Mouse (Mus musculus) G1E (cell line): Measurements from ENCODE around the gene Lin28b. TPM values are rescaled to one million over a fixed set of nuclear protein-coding genes. Genes with fewer than 3 reads are reported as not detected.

ENCODE experiments used
- ATAC-seq: 2 replicates; pipeline ENCODE4 v1.8.0; 2016; ENCODE audit warnings: mild to moderate bottlenecking; ENCODE audit not compliant: insufficient number of reproducible peaks, poor library complexity, low FRiP score, severe bottlenecking; ENCODE audit errors: extremely low read depth
- DNase-seq: peaks from one replicate; pipeline ENCODE4 v3.0.0; 2012; ENCODE audit warnings: low spot score
- H3K27me3 ChIP-seq: 2 replicates; pipeline ENCODE4 v1.6.1; 2012; ENCODE audit warnings: mild to moderate bottlenecking, low read length, inconsistent platforms; ENCODE audit not compliant: insufficient read depth
- H3K36me3 ChIP-seq: replicated peaks from 2 replicates; pipeline ENCODE3; 2012; ENCODE audit warnings: mild to moderate bottlenecking, inconsistent platforms
- H3K4me1 ChIP-seq: 2 replicates; pipeline ENCODE4 v1.6.1; 2012; ENCODE audit warnings: low read depth, low read length, inconsistent platforms, mixed read lengths; ENCODE audit not compliant: insufficient read depth
- H3K4me3 ChIP-seq: 2 replicates; pipeline ENCODE4 v1.5.1; 2012; ENCODE audit warnings: low read depth, mild to moderate bottlenecking, inconsistent platforms, low read length, moderate library complexity, mixed read lengths
- H3K9me3 ChIP-seq: replicated peaks from 2 replicates; pipeline ENCODE4 v1.6.1; 2012; ENCODE audit warnings: inconsistent platforms
- CTCF ChIP-seq: IDR thresholded peaks from 2 replicates; pipeline ENCODE4 v1.5.1; 2012; ENCODE audit warnings: low read depth, low read length, inconsistent platforms, mixed read lengths
- GATA1 ChIP-seq: IDR thresholded peaks from 2 replicates; pipeline ENCODE4 v1.6.1; 2012; ENCODE audit warnings: borderline replicate concordance, low read length, inconsistent platforms, mixed read lengths
- GATA2 ChIP-seq: IDR thresholded peaks from 2 replicates; pipeline ENCODE4 v1.6.1; 2012; ENCODE audit warnings: low read depth, low read length, inconsistent platforms, borderline replicate concordance
- POLR2AphosphoS5 ChIP-seq: IDR thresholded peaks from 2 replicates; pipeline ENCODE4 v1.6.1; 2012; ENCODE audit warnings: low read depth, low read length, inconsistent platforms; ENCODE audit not compliant: insufficient replicate concordance
- TAL1 ChIP-seq: conservative IDR thresholded peaks from 2 replicates; pipeline ENCODE4 v1.6.1; 2012; ENCODE audit warnings: low read depth, low read length, inconsistent platforms, mixed read lengths
- polyA plus RNA-seq: library from polyadenylated mRNA; stranded (reverse); fragments of >175 nt; gene quantifications from 2 replicates; pipeline ENCODE4 v1.2.3, GENCODE M21; 2012
- total RNA-seq, 2 experiments: library from RNA; stranded (forward) in 1 of 2; stranded (reverse) in 1 of 2; fragments of 200-1000 nt in 1 of 2; fragments of >200 nt in 1 of 2; fragmentation: Nextera tagmentation in 1 of 2; gene quantifications; 2 replicates each; pipeline ENCODE4 v1.2.3; 2014 to 2017

Lin28b gene
- total and polyA plus RNA-seq, 3 experiments = 1.8 to 18.1 (median 18.1) TPM

- Histone ChIP-seq H3K27me3 (peaks cover 6% of the 10 kb centered on the region; the same call in 1 of the 2 replicates), H3K4me3 (no peak overlapping the region), H3K36me3 (no peaks in the 10 kb centered on the region), H3K9me3 (no peaks in the 10 kb centered on the region), H3K4me1 (peaks cover 4% of the 10 kb centered on the region)
- TF ChIP-seq CTCF (no peak), GATA1 (no peak), TAL1 (no peak), GATA2 (no peak), POLR2AphosphoS5 (no peak)
- DNase-seq = no peak
- no peak for ATAC-seq
Observed at GRCm38 (mm10) chr10:45483210-45483609, 3.0 kb downstream of the Lin28b start.

- DNase-seq (no peak), ATAC-seq (no peak)
- Histone ChIP-seq H3K9me3 (no peaks in the 10 kb centered on the region), H3K36me3 (no peaks in the 10 kb centered on the region), H3K27me3 (no peaks in the 10 kb centered on the region), H3K4me1 (peaks cover 9% of the 10 kb centered on the region), H3K4me3 (peak overlapping the region; percentile 69)
- TF ChIP-seq TAL1 = no peak
- no peak for TF ChIP-seq GATA1
- TF ChIP-seq CTCF = no peak
- TF ChIP-seq GATA2 = no peak
- no peak for TF ChIP-seq POLR2AphosphoS5
Observed at GRCm38 (mm10) chr10:45473663-45474333, 12.4 kb downstream of the Lin28b start.

GRCm38 (mm10) chr10:45473143-45473484, 13.1 kb downstream of the Lin28b start:
- H3K4me3 ChIP-seq = peak overlapping the region; percentile 59; the same call in 1 of the 2 replicates
- no peaks in the 10 kb centered on the region for H3K36me3 ChIP-seq
- no peak for DNase-seq

GRCm38 (mm10) chr10:45472431-45473142, 13.6 kb downstream of the Lin28b start:
- Histone ChIP-seq H3K4me3 (peak overlapping the region; percentile 59; the same call in 1 of the 2 replicates), H3K9me3 (no peaks in the 10 kb centered on the region), H3K27me3 (no peaks in the 10 kb centered on the region), H3K4me1 (peaks cover 12% of the 10 kb centered on the region), H3K36me3 (no peaks in the 10 kb centered on the region)
- DNase-seq (no peak), ATAC-seq (no peak)
- no peak for TF ChIP-seq GATA1
- TF ChIP-seq TAL1 = no peak
- no peak for TF ChIP-seq GATA2
- no peak for TF ChIP-seq CTCF
- no peak for TF ChIP-seq POLR2AphosphoS5

More at GRCm38 (mm10) chr10:45473143-45473484, 13.1 kb downstream of the Lin28b start:
- Histone ChIP-seq H3K27me3 (no peaks in the 10 kb centered on the region), H3K9me3 (no peaks in the 10 kb centered on the region), H3K4me1 (peaks cover 9% of the 10 kb centered on the region)
- ATAC-seq = no peak
- TF ChIP-seq CTCF = no peak
- no peak for TF ChIP-seq TAL1
- TF ChIP-seq POLR2AphosphoS5 = no peak
- no peak for TF ChIP-seq GATA1
- TF ChIP-seq GATA2 = no peak

GRCm38 (mm10) chr10:45471321-45471720, 14.9 kb downstream of the Lin28b start:
- no peak for DNase-seq

GRCm38 (mm10) chr10:45470079-45470739, 16.0 kb downstream of the Lin28b start:
- Histone ChIP-seq H3K4me1 (peaks cover 12% of the 10 kb centered on the region), H3K36me3 (no peaks in the 10 kb centered on the region), H3K4me3 (peak overlapping the region; percentile 65), H3K27me3 (no peaks in the 10 kb centered on the region), H3K9me3 (no peaks in the 10 kb centered on the region)
- TF ChIP-seq POLR2AphosphoS5 (no peak), GATA2 (no peak), TAL1 (no peak), GATA1 (no peak), CTCF (no peak)
- ATAC-seq = peak; percentile 28; the same call in 1 of the 2 replicates
- DNase-seq = no peak

More at GRCm38 (mm10) chr10:45471321-45471720, 14.9 kb downstream of the Lin28b start:
- Histone ChIP-seq H3K4me1 (peaks cover 12% of the 10 kb centered on the region), H3K4me3 (no peak overlapping the region), H3K36me3 (no peaks in the 10 kb centered on the region), H3K9me3 (no peaks in the 10 kb centered on the region), H3K27me3 (no peaks in the 10 kb centered on the region)
- no peak for ATAC-seq
- TF ChIP-seq CTCF (no peak), GATA1 (no peak), GATA2 (no peak), POLR2AphosphoS5 (no peak), TAL1 (no peak)
